Mouse (Mus musculus) lung, adult 2 months (tissue): ENCODE measurements around the gene Chd3. TPM values are rescaled to one million over a fixed set of nuclear protein-coding genes. Genes with fewer than 3 reads are reported as not detected.

Experiments used
- DNase-seq: peaks from one replicate; pipeline ENCODE4 v3.0.0; 2022
- H3K4me1 ChIP-seq: fragments of 200-500 bp; 2 replicates; pipeline ENCODE4 v1.6.1; 2011; ENCODE audit warnings: low read length; ENCODE audit not compliant: control insufficient read depth, insufficient read depth
- H3K4me3 ChIP-seq: fragments of 200-500 bp; replicated peaks from 2 replicates; pipeline ENCODE3; 2011; ENCODE audit warnings: low read depth, mild to moderate bottlenecking, control low read depth, low read length; ENCODE audit errors: extremely low read depth
- CTCF ChIP-seq: fragments of 200-500 bp; IDR thresholded peaks from 2 replicates; pipeline ENCODE4 v1.5.1; 2011; ENCODE audit warnings: mild to moderate bottlenecking, low read length, control low read depth; ENCODE audit not compliant: insufficient read depth
- POLR2A ChIP-seq: fragments of 200-500 bp; IDR thresholded peaks from 2 replicates; pipeline ENCODE4 v1.6.1; 2011; ENCODE audit warnings: low read depth, mild to moderate bottlenecking, control low read depth, low read length, borderline replicate concordance; ENCODE audit errors: extremely low read depth
- WGBS: fragments of 180-500 bp; shearing (Covaris S2); methylation state at CpG from one replicate; pipeline ENCODE4 v1.1.7; 2018; 5-methylcytosine and 5-hydroxymethylcytosine counted together
- polyA plus RNA-seq: library from polyadenylated mRNA; depleted of rRNA; stranded (reverse); fragments of >200 nt; gene quantifications from 2 replicates; pipeline ENCODE4 v1.2.3, GENCODE M21; 2012

Gene Chd3
- polyA plus RNA-seq, 1 experiment = 135 TPM

GRCm38 (mm10) chr11:69365722-69366121 is 3.5 kb downstream of the Chd3 start:
- no peak for TF ChIP-seq POLR2A
- TF ChIP-seq CTCF = no peak
- no peak for DNase-seq
- H3K4me1 ChIP-seq = peaks cover 21% of the 10 kb centered on the region
- peak overlapping the region; percentile 15 for H3K4me3 ChIP-seq
- WGBS = 25% methylated on average over 6 of the region's 6 CpGs

- no peak for TF ChIP-seq CTCF
- TF ChIP-seq POLR2A = peak; percentile 47; the same call in 1 of the 2 replicates
- WGBS = 7% methylated on average over 6 of the region's 6 CpGs
- peak; percentile 98 for DNase-seq
- Histone ChIP-seq H3K4me3 (no peak overlapping the region), H3K4me1 (peaks cover 21% of the 10 kb centered on the region)
Observed at GRCm38 (mm10) chr11:69364910-69365309, 4.3 kb downstream of the Chd3 start.

- DNase-seq = no peak
- WGBS = 24% methylated on average over 8 of the region's 8 CpGs
- Histone ChIP-seq H3K4me3 (no peak overlapping the region), H3K4me1 (peaks cover 21% of the 10 kb centered on the region)
- TF ChIP-seq CTCF (no peak), POLR2A (no peak)
Observed at GRCm38 (mm10) chr11:69364376-69364775, 4.8 kb downstream of the Chd3 start.

GRCm38 (mm10) chr11:69362479-69362878 is 6.7 kb downstream of the Chd3 start:
- TF ChIP-seq CTCF = no peak
- TF ChIP-seq POLR2A = no peak
- Histone ChIP-seq H3K4me3 (no peak overlapping the region), H3K4me1 (peaks cover 19% of the 10 kb centered on the region)
- WGBS = 90% methylated on average over 2 of the region's 2 CpGs
- no peak for DNase-seq

- 75% methylated on average over 7 of the region's 7 CpGs for WGBS
- no peak for TF ChIP-seq POLR2A
- TF ChIP-seq CTCF = no peak
- DNase-seq = no peak
- Histone ChIP-seq H3K4me1 (peaks cover 19% of the 10 kb centered on the region), H3K4me3 (no peak overlapping the region)
Observed at GRCm38 (mm10) chr11:69362021-69362420, 7.2 kb downstream of the Chd3 start.

GRCm38 (mm10) chr11:69357690-69358089 is 11.5 kb downstream of the Chd3 start:
- WGBS = 88% methylated on average over 12 of the region's 12 CpGs

GRCm38 (mm10) chr11:69356544-69356943 is 12.7 kb downstream of the Chd3 start:
- Histone ChIP-seq H3K4me1 (no peaks in the 10 kb centered on the region), H3K4me3 (no peak overlapping the region)
- 89% methylated on average over 5 of the region's 5 CpGs for WGBS
- no peak for DNase-seq
- TF ChIP-seq POLR2A = no peak
- TF ChIP-seq CTCF = no peak

More at GRCm38 (mm10) chr11:69357690-69358089, 11.5 kb downstream of the Chd3 start:
- no peak for DNase-seq
- H3K4me3 ChIP-seq = no peak overlapping the region
- TF ChIP-seq POLR2A (no peak), CTCF (no peak)
- no peaks in the 10 kb centered on the region for H3K4me1 ChIP-seq

- no peak for DNase-seq
- Histone ChIP-seq H3K4me3 (no peak overlapping the region), H3K4me1 (no peaks in the 10 kb centered on the region)
- WGBS = 92% methylated on average over 26 of the region's 26 CpGs
- TF ChIP-seq CTCF = no peak
Observed at GRCm38 (mm10) chr11:69346441-69346840, 22.8 kb downstream of the Chd3 start.

GRCm38 (mm10) chr11:69340161-69341131 is 28.8 kb downstream of the Chd3 start, which contains the start of gene Rnf227:
Rnf227 (plus strand) TSS chr11:69340461.
- Histone ChIP-seq H3K4me1 (peaks cover 7% of the 10 kb centered on the region), H3K4me3 (peak within 1 kb of the TSS; percentile 76)
- WGBS = 2% methylated on average over 99 of the region's 99 CpGs
- DNase-seq = peak; percentile 76
- TF ChIP-seq CTCF (no peak), POLR2A (peak; percentile 23; the same call in 1 of the 2 replicates)

GRCm38 (mm10) chr11:69334796-69335195 is 34.4 kb downstream of the Chd3 start:
- WGBS = 50% methylated on average over 4 of the region's 4 CpGs
- no peak for TF ChIP-seq POLR2A
- no peak for TF ChIP-seq CTCF
- Histone ChIP-seq H3K4me1 (peaks cover 4% of the 10 kb centered on the region; the same call in 1 of the 2 replicates), H3K4me3 (no peak overlapping the region)
- no peak for DNase-seq
